Mouse (Mus musculus) hematopoietic stem cell, adult 5-6 weeks (primary cell): Measurements from ENCODE around the gene Nexn. TPM values are rescaled to one million over a fixed set of nuclear protein-coding genes. Genes with fewer than 3 reads are reported as not detected.

Experiments used
- ATAC-seq, 2 experiments: fragments of 125-278 bp in 1 of 2; replicated peaks in 1 of 2; 2 replicates each; pipeline ENCODE4 v1.8.0; 2016 to 2017; ENCODE audit warnings: inconsistent platforms in 2 of 2, mild to moderate bottlenecking in 2 of 2, moderate number of reproducible peaks in 2 of 2, low read depth in 1 of 2, moderate TSS enrichment in 1 of 2; ENCODE audit not compliant: low FRiP score in 2 of 2, poor library complexity in 2 of 2, severe bottlenecking in 2 of 2, insufficient read depth in 1 of 2, low TSS enrichment in 1 of 2
- total RNA-seq: library from RNA; stranded (forward); fragments of 172-1452, 232-1000 nt; gene quantifications from 2 replicates; pipeline ENCODE4 v1.2.3, GENCODE M21; 2017

Nexn gene
- total RNA-seq, 1 experiment from 2014 or later = 1.5 TPM

DNA sequence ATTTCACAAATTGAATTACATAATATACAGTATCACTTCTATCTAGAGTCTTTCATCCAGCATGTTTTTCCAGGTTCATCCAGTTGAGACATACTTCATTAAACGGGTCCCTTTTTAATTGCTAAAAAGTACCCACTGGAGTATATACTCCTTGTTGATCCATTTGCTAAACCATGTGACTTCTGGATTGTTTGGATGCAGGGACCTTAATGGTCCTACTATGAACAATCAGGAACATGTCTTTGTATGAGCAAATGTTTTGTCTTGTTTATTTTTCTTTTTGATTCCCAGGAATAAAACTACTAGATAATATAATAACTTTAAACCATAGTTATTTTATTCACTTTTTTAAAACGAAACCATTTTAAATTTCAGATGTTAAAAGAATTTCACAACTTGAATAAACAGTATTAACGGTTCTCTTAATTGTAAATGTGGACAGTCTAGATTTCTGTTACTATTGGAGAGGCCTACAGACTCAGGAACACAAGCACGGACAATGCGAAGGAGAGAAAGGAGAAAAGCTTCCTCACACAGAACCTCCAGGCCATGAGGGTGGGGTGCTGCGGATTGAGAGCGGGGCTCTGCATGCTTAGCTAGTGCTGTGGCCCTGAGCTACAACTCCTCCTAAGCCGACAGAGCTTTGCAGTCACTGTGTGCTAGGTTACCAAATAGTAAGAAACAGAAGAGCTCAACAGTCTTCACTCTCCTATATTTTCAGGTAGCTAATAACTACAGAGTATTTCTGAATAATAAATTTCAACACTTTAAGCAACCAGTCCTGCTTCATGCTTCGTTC is 75.3 kb downstream of the Nexn start:
- ATAC-seq = no peak

DNA sequence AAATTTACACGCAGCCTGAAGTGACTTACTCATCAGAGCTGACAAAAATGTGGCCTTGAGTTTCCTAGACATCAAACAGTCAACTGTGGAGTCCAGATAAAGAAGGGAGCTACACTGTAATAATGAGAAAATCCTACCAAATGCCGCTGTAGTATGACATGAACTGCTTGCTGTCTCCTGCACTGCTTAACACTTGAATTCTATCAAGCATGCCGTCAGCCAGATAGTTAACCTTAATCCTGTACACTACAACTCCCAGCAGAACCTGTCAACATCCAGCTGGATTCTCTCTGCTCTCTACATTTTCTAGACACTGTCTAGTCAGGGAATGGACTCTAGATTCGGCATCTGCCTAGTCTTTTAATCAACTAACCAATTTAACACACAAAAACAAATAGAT is 76.8 kb downstream of the Nexn start:
- ATAC-seq = no peak

Other genes starting within 250 kb of the Nexn start
- not detected in 2 replicates for gene Gipc2, start 100.1 kb downstream of the Nexn start, total RNA-seq
- 85.7 and 94.4 TPM in 2 replicates for gene Dnajb4, start 56.0 kb downstream of the Nexn start, total RNA-seq
- 288 and 297 TPM in 2 replicates for gene Fubp1, start 55.9 kb downstream of the Nexn start, total RNA-seq
- 28.0 and 30.8 TPM in 2 replicates for gene Miga1, start 74.1 kb upstream of the Nexn start, total RNA-seq
- gene Usp33, start 80.1 kb upstream of the Nexn start, total RNA-seq = 58.0 and 72.5 TPM in 2 replicates
- gene Zzz3, start 129.1 kb upstream of the Nexn start, total RNA-seq = 92.6 and 113 TPM in 2 replicates